Mouse (Mus musculus) brain, embryonic 14.5 days (tissue): Measurements from ENCODE around the gene Psmd4. TPM values are rescaled to one million over a fixed set of nuclear protein-coding genes. Genes with fewer than 3 reads are reported as not detected.
"Not testable (repeated sequence)": the region's sequence is repeated elsewhere in the genome, so short reads cannot be mapped to it uniquely, and the experiment has no call there.

Source experiments
- DNase-seq: peaks from one replicate; pipeline ENCODE4 v3.0.0-alpha.2; 2011; ENCODE audit warnings: low read depth
- CTCF ChIP-seq: fragments of 200-500 bp; IDR thresholded peaks from 2 replicates; pipeline ENCODE4 v1.5.1; 2012; ENCODE audit warnings: inconsistent platforms, mild to moderate bottlenecking, moderate library complexity, borderline replicate concordance; ENCODE audit not compliant: insufficient read depth, insufficient read length; ENCODE audit errors: extremely low read depth
- POLR2A ChIP-seq: fragments of 200-500 bp; IDR thresholded peaks from 2 replicates; pipeline ENCODE4 v1.6.1; 2012; ENCODE audit warnings: mild to moderate bottlenecking, inconsistent platforms, borderline replicate concordance; ENCODE audit not compliant: poor library complexity, insufficient read depth, insufficient read length, severe bottlenecking; ENCODE audit errors: extremely low read depth
- polyA plus RNA-seq: library from polyadenylated mRNA; depleted of rRNA; stranded (reverse); fragments of >200 nt; gene quantifications from 2 replicates; pipeline ENCODE4 v1.2.3, GENCODE M21; 2012

Gene Psmd4
- polyA plus RNA-seq, 1 experiment, result 256 TPM

DNA sequence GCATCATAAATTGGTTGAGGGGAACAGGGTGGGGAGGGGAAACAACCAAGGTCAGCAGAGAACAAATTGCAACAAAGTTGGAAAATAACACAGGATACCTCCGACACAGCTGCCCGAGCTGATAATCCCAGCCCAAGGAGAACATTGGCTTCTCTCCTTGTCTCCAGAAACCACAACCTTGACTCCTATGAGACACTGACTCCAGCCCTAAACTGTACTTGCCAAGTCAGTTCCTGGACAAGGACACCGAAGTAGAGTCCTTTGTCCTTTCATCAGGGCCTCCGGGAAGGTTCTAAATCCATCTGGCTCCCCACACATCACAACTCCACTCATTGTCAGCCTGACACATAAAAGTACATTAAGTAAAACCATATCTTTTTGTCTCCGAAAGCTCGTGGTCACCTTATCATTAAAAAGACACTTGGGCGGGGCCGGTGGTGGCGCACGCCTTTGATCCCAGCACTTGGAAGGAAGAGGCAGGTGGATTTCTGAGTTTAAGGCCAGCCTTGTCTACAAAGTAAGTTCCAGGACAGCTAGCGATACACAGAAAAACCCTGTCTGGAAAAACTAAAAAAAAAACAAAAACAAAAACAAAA is 4.1 kb upstream of the Psmd4 start:
- TF ChIP-seq POLR2A (no peak), CTCF (no peak)

DNA sequence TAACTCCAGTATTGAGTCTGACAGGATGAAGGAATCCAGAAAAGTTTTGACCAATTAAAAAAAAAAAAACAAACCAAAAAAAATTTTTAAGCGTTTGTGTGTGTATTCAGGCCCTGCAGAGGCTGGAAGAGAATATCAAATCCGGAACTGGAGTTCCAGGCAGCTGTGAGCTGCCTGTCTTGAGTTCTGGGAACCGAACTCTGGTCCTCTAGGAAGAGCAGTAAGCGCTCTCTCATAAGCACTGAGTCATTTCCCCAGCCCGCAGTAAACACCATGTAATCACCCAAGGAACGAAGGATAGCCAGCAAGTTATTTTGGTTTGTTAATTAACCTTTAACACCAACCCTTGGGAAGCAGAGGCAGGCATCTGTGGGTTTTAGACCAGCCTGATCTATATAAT is 837 bp upstream of the Psmd4 start:
- TF ChIP-seq POLR2A (no peak), CTCF (no peak)
- DNase-seq, result no peak

More for the DNA sequence above, 4.1 kb upstream of the Psmd4 start:
- DNase-seq, result no peak

- TF ChIP-seq POLR2A, result no peak
- TF ChIP-seq CTCF, result no peak
- DNase-seq, result no peak
Measured at GRCm38 (mm10) chr3:95042838-95043229, 420 bp upstream of the Psmd4 start.

GRCm38 (mm10) chr3:95041625-95042024 is 789 bp downstream of the Psmd4 start:
- no peak for TF ChIP-seq CTCF
- TF ChIP-seq POLR2A, result no peak
- no peak for DNase-seq

GRCm38 (mm10) chr3:95029953-95030352 is 12.5 kb downstream of the Psmd4 start:
- no peak for DNase-seq
- TF ChIP-seq POLR2A (no peak), CTCF (no peak)

- not testable (repeated sequence) for DNase-seq
Measured at GRCm38 (mm10) chr3:95029291-95029827, 13.1 kb downstream of the Psmd4 start.

DNA sequence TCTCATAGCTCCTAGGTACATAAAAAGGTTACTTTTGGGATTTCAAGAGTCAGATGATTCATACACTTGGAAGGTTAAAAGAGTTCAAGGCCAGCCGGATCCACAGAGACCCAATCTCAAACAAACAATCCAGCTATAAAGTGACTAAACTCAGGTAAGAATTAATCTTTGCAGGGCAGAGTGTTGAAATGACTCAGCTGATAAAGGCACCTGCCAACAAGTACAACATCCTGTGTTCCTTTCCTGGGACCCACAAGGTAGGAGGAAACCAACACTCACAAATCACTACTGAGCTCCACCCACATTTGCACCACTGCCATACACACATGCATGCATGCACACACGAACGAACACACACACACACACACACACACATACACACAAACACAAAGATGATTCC is 13.8 kb downstream of the Psmd4 start:
- TF ChIP-seq CTCF (no peak), POLR2A (no peak)

GRCm38 (mm10) chr3:95027701-95028100 is 14.7 kb downstream of the Psmd4 start:
- DNase-seq, result peak; percentile 80

More for the DNA sequence above, 13.8 kb downstream of the Psmd4 start:
- DNase-seq, result no peak

DNA sequence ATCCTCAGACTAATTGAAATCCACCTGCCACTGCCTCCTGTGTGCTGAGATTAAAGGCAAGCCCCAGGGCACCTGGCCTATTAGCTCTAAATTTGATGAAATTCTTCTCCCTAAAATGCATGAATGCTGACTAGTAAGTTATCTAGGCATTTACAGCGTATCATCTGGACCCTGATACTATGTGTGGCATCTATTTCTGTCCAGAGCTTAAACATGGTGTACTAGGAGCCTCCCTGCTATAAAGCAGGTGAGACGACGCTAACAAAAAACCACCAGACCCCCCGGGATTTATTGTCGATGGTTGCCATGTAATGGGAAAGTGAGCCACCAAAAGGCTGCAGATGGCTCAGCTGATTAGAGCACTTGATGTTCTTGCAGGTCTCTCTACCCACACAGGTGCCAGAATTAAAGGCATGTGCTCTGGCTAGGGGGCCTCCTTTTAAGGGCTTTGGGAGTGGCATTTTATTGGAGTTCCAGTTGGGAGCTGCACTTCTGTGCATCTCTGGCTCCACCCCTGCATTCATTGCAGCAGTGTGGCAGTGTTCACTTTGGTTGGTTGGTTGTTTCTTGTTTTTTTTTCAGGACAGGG is 15.3 kb downstream of the Psmd4 start:
- no peak for DNase-seq
- TF ChIP-seq POLR2A, result no peak
- no peak for TF ChIP-seq CTCF

More at GRCm38 (mm10) chr3:95027701-95028100, 14.7 kb downstream of the Psmd4 start:
- no peak for TF ChIP-seq POLR2A
- TF ChIP-seq CTCF, result no peak

- no peak for DNase-seq
- TF ChIP-seq CTCF (no peak), POLR2A (no peak)
Measured at GRCm38 (mm10) chr3:95025202-95025601, 17.2 kb downstream of the Psmd4 start.

DNA sequence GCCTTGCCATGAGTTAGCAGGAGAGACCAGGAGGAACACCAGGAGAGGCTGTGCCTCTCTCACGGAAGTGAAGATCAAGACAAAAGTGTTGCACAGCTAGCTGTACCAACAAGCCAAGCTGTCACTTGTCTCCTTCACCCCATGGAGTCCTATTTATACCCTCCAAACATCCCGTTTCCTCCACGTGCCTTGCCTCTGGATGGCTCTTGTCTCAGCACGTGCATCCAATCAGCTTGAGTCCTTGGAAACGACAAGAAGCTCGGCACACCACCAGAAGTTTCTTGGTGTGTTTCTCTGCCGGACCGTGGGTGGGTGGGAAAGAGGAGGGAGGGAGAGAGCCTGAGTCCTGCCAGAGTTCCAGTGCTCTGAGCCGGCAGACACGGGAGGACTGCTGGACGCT is 17.9 kb downstream of the Psmd4 start:
- TF ChIP-seq CTCF (no peak), POLR2A (no peak)
- DNase-seq, result no peak

DNA sequence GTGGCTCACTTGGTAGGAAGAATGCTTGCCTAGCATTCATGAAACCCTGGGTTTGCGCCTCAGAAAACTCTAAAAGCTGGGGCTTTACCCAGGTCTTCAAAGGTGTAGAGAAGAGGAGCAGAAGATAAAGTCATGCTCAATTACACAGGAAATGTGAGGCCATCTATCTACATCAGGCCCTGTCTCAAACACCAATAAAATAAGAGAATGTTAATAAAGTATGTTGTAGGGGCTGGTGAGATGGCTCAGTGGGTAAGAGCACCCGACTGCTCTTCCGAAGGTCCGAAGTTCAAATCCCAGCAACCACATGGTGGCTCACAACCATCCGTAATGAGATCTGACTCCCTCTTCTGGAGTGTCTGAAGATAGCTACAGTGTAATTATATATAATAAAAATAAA is 21.5 kb downstream of the Psmd4 start:
- DNase-seq, result not testable (repeated sequence)
